Mouse (Mus musculus) liver (tissue): Measurements from ENCODE around the gene Gltp.

ENCODE experiments used
- DNase-seq: peaks from one replicate; pipeline ENCODE4 v3.0.0-alpha.2; 2020; ENCODE audit warnings: mixed read lengths

Gene Gltp

DNA sequence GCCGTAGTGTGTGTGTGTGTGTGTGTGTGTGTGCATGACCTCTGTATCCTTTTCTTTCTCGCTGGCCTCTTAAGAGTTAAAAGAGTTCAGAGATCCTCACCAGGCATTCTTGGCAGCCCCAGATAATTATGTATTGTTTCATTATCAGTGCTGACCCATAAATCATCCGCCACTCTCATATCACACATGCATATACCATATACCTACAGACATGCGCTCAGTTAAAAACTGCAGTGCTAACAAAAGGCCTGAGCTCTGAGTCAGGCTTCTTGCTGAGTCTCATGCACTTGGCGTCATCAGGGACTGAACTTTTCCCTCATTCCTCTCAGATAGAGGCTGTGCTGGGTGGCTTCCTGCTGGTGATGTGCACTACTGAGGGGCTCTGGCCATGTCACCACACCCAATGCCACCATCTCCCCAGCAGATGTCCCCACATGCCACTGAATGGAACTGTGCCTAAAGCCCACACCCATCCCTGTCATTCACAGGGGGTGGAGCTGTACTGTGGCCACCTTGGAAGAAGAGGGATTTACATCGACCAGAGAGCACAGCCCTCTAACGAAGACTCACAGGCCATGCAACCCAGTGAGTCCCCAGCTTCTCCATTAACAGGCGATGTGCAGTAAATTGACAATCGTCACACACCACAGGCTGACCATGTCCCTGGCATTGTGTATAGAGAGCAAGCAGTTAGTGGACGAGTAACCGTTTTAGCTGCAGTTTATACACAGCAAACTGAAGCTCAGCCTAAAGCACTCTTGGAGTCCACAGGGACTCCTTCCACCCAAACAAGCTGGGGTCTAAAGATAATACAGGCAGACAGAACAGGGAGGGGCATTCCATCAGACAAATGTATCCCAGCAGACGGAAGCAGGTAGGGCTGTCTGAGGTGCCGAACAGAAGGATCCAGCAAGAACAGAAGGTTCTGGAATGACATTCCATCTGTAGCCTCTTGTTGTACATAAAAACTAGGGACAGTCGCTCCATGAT, 11.9 kb upstream of the Gltp start:
- DNase-seq: peak; percentile 61

DNA sequence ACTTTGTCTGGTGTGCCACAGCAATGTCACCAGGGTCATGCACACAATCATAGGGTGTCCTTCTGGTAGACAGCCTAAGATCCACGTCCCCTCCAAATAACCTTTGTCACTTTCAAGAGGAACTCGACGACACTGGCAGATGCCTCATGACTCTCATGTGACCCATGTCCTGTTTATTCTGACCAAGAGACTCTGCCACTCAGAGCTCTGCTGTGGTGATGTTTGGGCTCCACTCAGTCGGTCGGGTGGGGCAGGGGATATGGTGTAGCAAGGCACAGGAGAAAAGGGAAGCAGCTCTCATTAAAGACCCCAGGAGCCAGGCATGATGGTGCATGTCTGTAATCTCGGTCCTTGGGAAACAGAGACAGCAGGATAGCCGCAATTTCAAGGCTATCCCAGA, 8.2 kb upstream of the Gltp start:
- no peak for DNase-seq

DNA sequence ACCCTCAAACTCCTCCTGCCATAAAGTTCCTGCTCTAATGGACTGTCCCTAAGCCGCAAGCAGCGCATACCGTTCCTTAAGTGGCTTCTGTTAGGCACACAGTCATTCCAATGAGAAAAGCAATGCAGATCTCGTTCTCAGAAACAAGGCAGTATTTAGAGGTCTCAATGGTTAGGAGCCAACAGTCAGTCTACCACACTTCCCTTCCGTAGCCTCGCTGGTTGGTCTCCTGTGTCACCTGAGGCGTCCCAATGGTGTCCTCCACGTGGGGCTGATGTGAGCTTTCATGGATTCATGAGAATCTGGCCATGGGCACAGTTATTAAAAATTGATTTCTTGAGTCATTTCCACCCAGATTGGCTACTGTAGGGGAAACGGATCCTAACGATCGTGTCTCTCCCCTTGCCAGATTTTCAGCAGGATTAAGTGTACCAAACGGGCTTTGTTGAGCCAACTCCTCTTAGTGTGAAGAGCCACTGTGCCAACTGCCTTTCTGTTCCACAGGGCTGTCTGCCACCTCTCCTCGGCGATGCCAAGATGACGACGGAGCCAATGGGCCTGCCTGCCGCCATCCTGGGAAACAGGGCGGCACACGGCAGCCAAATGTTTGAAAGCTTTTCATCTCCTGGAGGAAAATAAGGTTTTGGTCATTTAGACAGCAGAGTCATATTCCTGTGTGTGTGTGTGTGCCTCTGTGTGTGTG, 7.4 kb upstream of the Gltp start:
- DNase-seq: no peak

DNA sequence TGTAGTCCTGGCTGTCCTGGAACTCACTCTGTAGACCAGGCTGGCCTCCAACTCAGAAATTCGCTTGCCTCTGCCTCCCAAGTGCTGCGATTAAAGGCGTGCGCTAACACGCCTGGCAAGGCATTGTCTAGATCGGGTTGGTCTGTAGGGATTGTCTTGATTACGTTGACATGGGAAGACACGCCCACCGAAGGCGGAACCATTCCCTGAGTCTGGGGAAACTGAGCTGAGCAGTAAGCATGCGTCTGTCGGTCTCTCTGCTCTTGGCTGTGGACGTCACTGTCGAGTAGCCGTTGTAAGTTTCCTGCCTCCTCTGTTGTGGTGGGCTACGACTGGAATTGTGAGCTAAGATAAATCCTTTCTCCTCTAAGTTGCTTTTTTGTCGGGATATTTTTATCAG, 6.2 kb upstream of the Gltp start:
- no peak for DNase-seq

DNA sequence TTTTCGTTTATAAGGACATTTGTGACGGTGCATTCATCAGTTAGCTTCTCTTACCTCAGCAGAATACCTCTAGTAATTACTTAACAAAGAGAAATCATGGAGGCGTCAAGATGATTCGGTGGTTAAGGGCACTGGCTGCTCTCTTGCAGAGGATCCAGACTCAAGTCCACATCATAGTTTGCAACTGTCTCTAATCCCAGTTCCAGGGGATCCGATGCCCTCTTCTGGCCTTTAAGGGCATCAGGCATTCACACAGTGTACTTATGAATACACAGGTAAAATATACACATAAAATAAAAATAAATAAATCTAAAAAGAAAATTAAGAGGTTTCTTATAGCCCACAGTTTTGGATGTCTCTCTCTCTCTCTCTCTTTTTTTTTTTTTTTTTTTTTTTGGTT, 5.0 kb upstream of the Gltp start:
- DNase-seq: no peak

DNA sequence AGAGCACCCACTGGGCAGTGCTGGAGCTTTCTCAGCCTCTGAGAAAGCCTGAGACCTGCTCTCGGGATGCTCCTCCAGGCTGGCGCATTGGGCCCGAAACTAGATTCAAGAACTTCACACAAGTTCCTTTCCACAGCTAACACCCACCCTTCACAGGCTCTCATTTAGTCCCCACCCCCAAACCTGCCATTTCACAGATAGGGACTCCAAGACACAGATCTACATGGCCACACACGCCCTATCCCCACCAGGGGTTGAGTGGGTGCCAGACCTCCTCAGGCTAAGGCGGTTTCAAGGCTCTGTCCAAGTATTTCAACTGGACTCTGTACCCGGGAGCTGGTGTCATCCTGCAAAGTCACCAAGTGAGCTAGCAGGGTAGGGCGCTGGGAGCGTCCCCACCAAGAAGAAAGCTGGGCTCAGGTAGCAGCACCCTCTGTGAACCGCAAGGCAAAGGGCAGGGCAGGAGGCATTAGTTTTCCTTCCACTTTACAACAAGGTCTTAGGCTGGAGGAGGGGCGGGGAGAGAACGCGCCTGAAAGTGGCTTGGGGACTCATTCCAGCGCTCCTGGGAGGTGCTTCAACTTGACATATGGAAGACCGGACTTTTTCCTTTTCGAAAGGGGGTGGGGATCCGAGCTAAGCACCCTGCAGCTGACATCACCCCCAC, 951 bp downstream of the Gltp start:
- peak; percentile 41 for DNase-seq

DNA sequence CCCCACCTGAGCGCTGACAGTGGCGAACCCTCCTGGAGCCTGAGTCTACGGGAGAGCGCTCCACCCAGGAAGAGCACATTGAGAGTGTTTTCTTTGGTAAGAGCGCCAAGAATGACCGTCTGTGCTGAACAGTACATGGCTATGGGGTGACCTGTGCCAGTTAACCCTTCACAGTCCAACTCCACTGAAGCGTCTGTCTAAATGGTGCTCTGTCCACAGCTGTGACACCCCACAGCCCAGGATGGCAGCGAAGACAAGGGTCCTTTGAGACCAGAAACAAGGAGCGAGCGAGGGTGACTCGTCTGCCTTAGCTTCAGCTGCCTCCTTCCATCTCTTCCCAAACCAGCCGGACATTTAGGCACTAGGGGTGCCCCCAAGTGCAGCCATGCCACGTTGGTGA, 2.1 kb downstream of the Gltp start:
- no peak for DNase-seq

DNA sequence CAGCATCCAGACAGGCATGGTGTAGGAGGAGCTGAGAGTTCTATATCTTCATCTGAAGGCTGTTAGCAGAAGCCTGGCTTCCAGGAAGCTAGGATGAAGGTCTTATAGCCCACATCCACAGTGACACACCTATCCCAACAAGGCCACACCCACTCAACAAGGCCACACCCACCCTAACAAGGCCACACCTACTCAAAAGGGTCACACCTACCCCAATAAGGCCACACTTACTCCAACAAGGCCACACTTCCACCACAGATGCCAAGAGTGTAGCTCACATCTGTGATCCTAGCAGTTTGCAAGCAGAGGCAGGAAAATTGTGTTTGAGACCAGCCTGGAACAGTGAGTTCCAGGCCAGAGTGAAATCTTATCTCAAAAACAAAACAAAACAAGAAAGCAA, 2.9 kb downstream of the Gltp start:
- peak; percentile 32 for DNase-seq

DNA sequence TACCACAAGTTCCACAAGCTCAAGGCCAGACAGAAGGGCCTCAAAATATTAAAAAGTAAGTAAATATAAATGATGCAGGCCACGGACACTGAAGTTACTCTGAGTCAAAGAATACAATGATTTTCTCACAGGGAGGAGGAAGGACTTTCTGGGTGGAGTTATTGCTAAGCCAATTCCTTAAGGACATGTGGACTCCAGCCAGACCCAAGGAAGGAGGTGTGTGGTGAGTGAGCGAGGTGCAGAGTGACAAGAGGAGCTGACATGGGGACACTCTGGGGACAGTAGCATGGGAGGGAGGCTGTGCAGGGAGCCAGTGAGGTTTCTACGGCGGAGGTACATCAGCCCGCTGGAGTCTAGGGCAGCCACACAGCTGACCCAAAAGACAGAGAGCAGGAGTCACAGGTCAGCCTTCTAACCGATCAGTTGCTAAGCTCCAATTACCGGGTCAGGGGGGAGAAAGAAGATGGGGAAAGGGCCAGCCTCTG, 4.0 kb downstream of the Gltp start:
- DNase-seq: no peak

DNA sequence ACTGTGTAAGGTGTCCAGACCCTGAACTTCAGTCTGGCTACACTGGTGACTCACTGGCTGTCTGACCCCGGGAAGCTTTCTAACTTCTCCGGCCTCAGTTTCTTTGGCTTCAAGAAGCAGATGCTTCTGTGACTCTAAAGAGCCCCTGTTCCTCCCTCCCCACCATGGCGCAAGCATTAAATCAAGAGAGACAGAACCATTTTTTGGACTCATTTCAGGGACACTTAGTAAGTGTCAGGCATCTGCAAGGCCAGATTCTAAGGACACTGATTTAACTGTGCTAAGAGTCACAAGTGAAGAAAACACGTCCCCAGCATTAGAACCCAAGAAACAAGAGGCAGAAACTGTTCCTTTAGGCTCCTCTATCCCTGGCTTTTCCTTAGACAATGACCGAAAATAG, 4.8 kb downstream of the Gltp start:
- no peak for DNase-seq

DNA sequence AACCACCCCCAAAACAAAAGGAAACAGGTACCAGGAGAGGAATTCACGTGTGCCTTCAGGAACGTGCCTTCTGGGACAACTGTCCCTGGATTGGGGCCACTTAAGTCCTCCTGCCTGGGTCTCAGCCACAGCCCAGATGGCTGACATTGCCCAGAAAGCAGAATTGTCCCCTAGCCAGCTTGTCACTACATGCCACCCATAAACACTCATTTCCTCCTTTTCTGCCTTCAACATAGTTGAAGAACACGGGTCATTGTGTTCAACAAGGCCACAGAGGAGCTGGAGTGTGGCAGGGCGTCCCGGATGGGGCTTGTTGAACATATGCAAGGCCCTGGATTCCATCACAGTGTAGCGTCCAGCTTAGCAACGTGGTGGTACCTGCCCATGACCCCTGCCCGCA, 9.1 kb downstream of the Gltp start:
- no peak for DNase-seq

DNA sequence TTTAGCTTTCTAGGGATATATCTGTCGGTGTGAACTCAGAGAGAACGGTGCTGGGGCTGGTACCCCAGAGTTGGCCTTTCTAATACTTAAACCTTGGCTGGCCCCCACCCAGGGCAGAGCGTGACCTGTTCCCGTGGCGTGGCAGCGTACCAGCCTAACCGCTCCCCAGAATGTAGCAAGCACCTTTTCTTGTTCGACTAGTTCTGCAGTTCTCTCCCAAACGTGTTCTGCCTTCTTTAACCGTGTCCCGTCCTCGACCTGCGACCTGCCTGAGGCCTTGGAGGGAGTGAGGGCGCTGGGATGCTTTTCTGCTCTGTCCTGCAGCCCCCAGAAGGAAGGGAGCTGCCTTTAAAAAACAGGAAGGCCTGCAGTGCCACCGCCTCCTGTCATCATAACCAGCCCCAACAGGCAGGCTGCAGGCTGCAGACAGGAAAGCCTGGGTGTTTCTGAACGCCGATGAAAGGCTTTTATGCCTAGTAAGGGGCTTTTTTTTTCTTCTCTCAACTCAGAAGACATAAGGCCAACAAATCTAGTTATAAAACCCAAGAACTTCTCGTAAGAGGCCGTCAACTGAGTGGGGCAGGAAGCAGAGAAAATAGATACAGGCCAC, 10.0 kb downstream of the Gltp start:
- no peak for DNase-seq

DNA sequence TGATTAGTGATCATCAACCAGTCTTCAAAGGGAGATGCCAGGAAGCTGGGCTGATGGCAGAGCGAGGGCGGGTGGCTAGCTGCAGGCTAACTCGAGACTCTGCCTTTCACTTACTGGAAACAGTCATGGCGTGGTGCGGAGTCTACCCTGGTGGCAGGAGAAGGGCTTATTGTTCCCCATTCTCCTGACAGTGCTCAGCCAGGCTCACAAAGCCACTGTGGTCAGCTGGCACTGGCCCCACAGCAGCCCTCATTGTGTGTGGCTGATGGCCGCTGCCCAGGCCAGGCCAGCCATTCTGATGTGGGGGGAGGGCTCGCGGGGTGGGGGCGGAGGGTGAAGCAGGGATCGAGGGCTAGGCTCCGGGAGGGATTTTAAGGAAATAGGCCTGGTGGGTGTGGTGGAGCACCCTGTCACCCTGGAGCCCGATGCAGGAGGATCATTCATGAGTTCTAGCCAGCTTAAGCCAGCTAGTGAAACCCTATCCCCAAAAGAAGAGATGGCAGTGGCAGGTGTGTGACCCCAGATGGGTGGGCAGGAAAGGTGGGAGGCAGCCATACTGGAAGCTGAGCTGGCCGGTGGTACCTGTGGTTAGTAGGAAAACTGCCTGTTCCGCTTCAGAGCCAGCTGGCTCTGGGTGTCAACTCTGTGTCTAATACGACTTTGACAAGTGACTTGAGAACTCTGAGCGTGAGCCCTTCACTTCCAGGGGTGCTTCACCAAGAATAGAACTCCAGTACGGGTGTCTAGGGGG, 10.8 kb downstream of the Gltp start:
- DNase-seq: no peak

DNA sequence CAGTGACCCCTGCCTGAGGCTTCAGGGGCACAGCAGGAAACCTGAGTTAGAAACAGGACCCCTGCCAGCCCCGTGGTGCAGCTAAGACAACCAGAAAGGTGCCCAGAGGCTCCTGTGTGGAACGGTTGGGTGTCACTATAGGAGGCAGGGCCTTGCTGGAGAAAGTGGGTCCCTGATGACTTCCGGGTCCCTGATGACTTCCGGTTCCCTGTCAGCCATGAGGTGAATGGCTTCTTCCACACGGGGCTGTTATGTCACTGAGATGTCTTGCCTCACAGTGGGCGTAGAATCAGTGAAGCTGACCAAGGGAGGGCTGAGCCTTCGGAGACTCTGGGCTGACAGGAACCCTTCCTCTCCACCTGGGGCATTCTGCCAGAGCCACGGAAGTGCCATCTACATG, 16.2 kb downstream of the Gltp start:
- no peak for DNase-seq

DNA sequence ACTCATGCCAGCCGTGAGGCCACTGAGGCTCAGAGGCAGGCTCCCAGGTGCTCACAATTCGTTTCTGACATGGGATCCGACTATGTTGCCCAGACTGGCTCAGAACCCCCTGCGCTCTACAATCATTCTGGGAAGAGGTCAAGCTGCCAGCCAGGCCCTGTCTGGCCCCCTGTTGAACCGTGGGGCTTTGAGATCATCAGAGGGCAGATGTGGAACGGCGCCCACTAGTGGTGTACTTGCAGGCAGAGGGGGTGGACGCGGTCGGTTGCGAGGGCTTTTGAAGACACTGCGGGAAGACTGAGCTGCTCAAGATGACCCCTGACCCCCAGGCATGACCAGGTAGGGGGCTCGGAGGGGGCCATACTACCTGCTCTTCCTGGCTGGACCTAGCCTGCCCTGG, 17.7 kb downstream of the Gltp start:
- no peak for DNase-seq

DNA sequence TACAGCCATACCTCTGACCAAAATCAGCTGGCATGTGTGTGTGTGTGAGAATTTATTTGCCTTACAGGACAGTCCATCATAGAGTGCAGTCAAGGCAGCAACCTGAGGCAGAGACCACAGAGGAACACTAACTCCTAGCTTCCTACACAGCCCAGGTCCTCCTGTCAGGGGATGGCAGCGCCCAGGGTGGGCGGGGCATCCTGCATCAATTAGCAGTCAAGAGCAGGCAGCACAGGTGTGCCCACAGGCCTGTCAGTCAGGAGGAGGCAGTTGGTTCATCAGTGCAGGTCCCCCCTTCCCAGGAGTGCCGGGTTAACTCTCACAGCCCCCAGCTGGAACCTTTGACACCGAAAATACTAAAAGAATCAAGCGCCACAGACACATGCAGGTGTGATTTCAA, 21.8 kb downstream of the Gltp start:
- no peak for DNase-seq

DNA sequence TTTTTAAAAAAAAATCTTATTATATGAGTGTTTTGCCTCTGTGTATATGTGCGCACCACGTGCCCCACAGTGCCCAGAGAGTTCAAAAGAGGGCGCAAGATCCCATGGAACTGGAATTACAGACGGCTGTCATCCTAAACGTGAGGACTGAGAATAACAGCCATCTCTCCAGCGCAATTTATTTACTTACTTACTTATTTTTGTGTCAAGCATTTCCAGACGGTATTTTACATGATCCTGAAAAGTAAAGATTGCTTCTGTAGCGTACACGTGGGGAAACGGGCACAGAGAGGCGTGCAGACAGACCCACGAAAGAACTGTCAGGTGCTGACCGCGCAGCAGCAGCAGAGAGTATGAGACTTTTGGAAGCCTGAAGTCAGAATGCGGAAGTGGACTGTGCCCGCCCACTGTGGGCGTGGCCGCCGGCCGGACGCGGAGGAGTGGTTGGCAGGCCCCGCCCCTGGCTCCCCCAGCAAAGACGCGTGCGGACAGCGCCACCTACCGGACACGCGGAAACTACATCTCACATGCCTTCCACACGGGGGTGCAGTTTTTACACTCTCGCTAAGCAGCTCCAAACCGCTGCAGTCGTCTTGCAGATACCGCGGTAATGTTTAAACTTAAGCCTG, 23.4 kb downstream of the Gltp start:
- DNase-seq: peak; percentile 98

DNA sequence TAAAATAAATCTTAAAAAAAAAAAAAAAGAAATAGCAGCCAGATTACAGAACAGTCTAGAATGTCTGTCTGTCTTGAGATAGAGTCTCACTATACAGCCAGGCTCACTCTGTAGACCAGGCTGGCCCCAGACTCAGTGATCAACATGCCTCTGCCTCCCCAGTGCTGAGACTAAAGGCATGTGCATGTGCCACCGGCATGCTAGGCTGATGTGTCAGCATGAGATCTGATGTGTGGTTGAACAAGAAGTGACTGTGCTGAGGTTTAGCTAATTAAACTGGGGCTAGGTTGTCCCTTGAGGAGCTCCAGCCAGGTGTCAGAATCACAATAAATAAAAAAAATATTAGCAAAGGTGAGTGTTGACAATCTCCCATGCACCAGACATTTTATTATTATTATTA, 24.1 kb downstream of the Gltp start:
- DNase-seq: no peak

DNA sequence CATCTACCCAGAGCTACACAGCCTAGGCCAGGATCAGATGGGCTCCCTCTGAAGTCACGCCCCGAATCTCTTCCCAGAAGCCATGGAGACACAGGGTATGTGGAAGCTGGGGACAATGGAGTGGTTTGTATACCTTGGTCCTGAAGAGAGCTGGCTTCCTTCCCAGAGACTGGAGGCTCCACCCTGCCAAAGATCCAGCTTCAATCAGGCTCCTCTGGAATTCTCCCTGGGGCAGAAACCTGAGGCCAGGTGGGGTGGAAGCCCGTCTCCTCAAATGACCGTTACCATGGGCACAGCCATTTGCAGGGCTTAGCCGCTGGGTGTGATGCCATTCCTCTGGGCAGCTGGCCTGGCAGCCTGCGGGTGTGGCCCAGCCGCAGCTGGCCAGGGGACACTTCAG, 26.0 kb downstream of the Gltp start:
- no peak for DNase-seq

DNA sequence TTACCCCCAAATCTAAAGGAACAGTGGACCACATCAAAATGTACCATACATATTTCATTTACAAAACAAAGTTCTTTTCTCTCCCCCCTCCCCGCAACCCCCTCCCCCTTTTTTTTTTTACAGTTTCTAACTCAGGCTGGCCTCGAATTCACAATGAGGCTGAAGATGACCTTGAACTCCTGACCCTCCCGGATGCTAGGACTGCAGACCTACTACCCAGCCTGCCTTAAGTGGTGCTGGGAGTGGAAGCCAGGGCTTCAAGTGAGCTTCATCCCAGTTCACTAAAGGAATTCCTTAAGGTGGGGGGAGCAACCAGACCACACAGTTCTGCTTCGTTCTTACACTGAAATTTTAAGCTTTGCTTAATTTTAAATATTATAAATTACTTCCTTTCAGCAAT, 26.6 kb downstream of the Gltp start:
- DNase-seq: no peak

DNA sequence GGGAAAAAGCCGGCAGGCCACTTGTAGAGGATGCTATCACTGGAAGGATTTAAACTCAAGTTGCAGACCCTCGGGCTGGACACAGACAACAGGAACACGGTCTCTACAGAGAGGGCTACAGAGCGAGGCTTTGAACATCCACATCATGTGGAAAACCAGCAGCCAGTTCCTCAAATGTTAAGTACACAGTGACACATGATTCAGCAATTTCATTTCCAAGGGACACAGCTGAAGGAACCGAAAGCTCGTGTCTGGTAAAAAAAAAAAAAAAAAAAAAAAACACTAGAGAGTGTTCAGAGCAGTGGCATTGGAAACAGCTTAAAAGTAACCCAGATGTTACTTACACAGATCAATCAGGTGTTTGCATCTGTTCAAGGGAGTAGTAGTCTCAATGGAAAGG, 29.8 kb downstream of the Gltp start:
- no peak for DNase-seq

DNA sequence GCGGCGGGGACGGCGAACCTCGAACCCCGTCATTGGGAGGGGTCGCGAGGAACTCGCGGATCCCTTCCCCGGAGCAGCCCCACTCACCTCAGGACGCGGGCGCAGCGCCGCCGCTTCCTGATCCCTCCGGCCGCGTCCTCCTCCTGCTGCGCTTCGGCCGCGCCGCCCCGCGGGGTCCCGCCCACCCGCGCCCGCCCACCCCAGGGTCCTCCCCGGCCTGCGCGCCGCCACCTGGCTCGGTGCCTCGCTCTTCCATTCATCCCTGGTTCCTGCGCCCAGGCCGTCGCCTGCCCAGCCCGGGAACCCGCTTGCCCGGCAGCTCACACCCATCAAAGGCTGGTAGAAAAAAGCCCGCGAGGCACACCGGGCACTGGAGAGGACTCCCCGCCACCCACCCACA, 32.5 kb downstream of the Gltp start, which contains the start of gene Trpv4:
Gene Trpv4, minus strand, starts transcription at position 167 of the 400 bp plus-strand sequence.
- DNase-seq: no peak
